Mouse (Mus musculus): ENCODE data around the gene Znhit1.

- no peak for TF ChIP-seq USF1 (IDR thresholded peaks at IDR 0.05; ENCODE audit: low read depth)
- TF ChIP-seq TCF3 (IDR thresholded peaks at IDR 0.05; ENCODE audit: insufficient read length, low read depth) = no peak
Observed at GRCm38 (mm10) chr5:136988420-136988819, 599 bp upstream of the Znhit1 start.
